Mouse (Mus musculus): ENCODE results near the gene Gm20388.

Gm20388 gene

DNA sequence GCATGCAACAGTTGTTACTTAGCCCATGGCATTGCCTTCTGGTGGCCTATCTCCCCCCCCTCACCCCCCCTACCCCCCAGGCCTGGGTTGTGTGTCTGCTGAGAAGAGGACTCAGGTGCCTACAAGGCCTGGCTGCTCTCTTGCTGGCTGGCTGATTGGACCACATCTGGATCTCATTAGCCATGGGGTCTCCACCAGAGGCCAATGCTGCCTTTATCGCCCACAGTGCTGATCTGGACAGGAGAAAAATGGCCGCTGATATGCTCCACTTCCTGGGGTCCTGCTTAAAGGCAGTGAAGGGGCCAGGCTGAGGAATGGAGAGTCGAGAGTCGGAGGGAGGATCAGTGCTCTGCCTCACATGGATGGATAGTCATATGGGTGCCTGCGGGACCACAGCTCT, 935.4 kb downstream of the Gm20388 start:
- no peak for DNase-seq (ENCODE audit: low spot score)

DNA sequence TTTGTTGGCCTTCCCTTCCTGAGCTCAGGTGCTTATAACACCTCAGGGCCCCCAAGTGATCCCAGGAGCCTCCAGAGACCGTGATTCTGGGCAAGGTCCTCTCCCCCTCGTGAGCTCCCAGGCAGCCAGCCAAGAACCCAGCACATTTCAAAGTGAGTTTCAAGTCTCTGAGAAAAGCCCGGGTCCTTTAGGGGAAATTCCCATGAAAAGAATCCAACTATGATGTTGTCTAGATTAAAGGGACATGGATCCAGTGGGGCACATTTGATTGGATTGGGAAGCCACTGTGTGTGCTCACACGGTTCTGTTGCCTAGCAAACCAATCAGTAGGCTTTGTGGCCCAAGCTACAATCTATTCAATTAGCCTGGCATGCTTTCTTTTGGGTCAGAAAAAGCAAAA, 936.6 kb downstream of the Gm20388 start:
- DNase-seq (ENCODE audit: low spot score), result no peak

- DNase-seq (ENCODE audit: low spot score), result no peak
Observed at GRCm38 (mm10) chr8:120847735-120848134, 937.1 kb downstream of the Gm20388 start.

GRCm38 (mm10) chr8:120848434-120848833, 937.8 kb downstream of the Gm20388 start:
- DNase-seq (ENCODE audit: low spot score), result no peak

GRCm38 (mm10) chr8:120851411-120851810, 940.8 kb downstream of the Gm20388 start:
- no peak for DNase-seq (ENCODE audit: low spot score)

GRCm38 (mm10) chr8:120859881-120860280, 949.2 kb downstream of the Gm20388 start:
- DNase-seq (ENCODE audit: low spot score), result no peak

- DNase-seq (ENCODE audit: low spot score), result no peak
Observed at GRCm38 (mm10) chr8:120860423-120861126, 949.9 kb downstream of the Gm20388 start.

- DNase-seq (ENCODE audit: low spot score), result no peak
Observed at GRCm38 (mm10) chr8:120863683-120864082, 953.0 kb downstream of the Gm20388 start.

- no peak for DNase-seq (ENCODE audit: low spot score)
Observed at GRCm38 (mm10) chr8:120867386-120867785, 956.7 kb downstream of the Gm20388 start.

GRCm38 (mm10) chr8:120872661-120873060, 962.0 kb downstream of the Gm20388 start:
- DNase-seq (ENCODE audit: low spot score), result no peak

- no peak for DNase-seq (ENCODE audit: low spot score)
Observed at GRCm38 (mm10) chr8:120876010-120876918, 965.6 kb downstream of the Gm20388 start.

- DNase-seq (ENCODE audit: low spot score), result no peak
Observed at GRCm38 (mm10) chr8:120877005-120877404, 966.4 kb downstream of the Gm20388 start.

DNA sequence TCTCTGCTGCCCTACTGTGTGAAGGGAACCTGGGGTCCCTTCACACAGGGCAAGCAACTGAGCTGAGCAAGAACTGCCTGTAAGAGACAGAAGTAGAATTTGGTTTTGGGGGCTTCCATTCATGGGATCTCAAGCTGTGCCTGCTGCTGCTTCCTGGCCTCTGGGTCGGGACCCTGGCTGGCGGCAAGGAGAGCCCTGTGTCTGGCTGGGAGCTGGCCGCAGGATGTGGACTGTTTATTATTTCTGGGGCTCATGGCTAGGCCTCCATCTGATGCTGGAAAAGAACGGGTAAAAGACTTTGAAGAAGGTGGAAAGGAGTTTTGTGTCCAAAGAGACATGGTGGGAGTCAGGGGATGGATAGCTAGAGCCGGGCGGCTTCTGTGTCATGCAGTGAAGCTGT, 969.3 kb downstream of the Gm20388 start:
- no peak for DNase-seq (ENCODE audit: low spot score)

- no peak for DNase-seq (ENCODE audit: low spot score)
Observed at GRCm38 (mm10) chr8:120881634-120882033, 971.0 kb downstream of the Gm20388 start.

DNA sequence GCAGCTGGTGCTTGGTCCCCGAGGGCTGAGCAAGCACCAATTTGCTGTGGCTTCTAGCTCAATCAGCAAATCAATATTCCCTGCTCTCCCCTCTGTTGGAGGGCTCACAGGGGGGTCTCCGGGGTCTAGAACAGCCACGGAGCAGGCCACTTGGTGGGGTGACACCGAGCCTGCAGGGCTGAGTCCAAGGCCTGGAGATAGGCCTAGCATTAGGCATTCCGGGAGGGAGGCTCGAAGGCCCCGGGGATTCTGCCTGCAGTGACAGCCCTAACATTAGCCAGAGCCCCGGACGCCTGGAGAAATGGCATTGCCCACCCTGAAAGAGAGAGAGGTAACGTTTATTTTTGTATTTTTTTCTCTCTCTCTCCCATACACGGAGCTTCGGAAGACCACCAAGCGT, 972.0 kb downstream of the Gm20388 start:
- no peak for DNase-seq (ENCODE audit: low spot score)

- DNase-seq (ENCODE audit: low spot score), result no peak
Observed at GRCm38 (mm10) chr8:120883369-120883768, 972.7 kb downstream of the Gm20388 start.

GRCm38 (mm10) chr8:120883853-120884252, 973.2 kb downstream of the Gm20388 start:
- no peak for DNase-seq (ENCODE audit: low spot score)

GRCm38 (mm10) chr8:120884881-120885280, 974.2 kb downstream of the Gm20388 start:
- no peak for DNase-seq (ENCODE audit: low spot score)

GRCm38 (mm10) chr8:120887254-120887653, 976.6 kb downstream of the Gm20388 start:
- DNase-seq (ENCODE audit: low spot score), result peak; percentile 16

- DNase-seq (ENCODE audit: low spot score), result peak; percentile 27
Observed at GRCm38 (mm10) chr8:120888005-120888404, 977.4 kb downstream of the Gm20388 start.

DNA sequence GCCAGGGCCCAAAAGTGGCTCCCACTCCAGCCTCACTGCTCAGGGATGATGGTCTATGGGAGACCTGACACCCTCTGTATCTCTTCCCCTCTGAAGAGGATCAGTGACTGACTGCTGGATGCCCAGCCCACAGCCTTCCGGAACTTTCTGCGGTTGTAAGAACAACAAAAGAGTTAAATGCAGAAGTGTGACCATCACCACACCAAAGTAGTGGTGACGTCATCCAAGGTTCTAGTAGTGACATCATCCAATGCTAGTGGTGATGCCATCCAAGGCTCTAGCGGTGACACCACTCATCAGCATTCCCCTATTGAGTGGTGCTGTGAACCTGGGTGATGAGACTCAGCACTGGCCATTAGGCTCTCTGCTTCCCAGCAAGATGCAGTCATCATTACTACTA, 978.5 kb downstream of the Gm20388 start:
- DNase-seq (ENCODE audit: low spot score), result peak; percentile 34

DNA sequence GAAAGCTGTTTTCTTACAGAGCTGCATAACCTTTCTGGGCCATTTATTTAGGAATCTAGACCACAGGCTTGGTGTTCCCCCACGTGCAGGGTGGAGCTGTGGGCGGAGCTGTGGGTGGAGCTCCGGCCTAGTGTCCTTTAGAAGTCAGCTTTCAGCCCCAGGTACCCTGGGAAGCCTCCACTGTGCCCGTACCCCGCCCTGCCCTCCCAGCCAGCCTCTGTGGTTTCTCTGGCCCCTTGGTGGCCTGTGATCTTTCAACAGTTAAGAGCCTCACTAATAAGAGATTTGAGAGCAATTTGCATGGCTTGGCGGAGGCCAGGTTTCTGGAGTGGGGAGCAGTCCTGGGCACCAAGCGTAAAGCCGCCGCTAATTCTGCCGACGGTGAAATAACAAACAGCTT, 979.4 kb downstream of the Gm20388 start:
- DNase-seq (ENCODE audit: low spot score), result no peak

- no peak for DNase-seq (ENCODE audit: low spot score)
Observed at GRCm38 (mm10) chr8:120895009-120895408, 984.4 kb downstream of the Gm20388 start.

Measured in T-cell, adult 2 months (primary cell).